Mouse (Mus musculus) intestine, embryonic 16.5 days (tissue): ENCODE measurements around the gene Zranb1. TPM values are rescaled to one million over a fixed set of nuclear protein-coding genes. Genes with fewer than 3 reads are reported as not detected.

Experiments used
- polyA plus RNA-seq: library from polyadenylated mRNA; unstranded; fragments of >200 nt; fragmentation: Nextera tagmentation; extraction: Ambion mirVana; gene quantifications from 2 replicates; pipeline ENCODE4 v1.2.1, GENCODE M21; 2015

Gene Zranb1
- polyA plus RNA-seq, 1 experiment from 2014 or later: 5.7 TPM

Other genes starting within 250 kb of the Zranb1 start
- gene Fam53b, start 117.3 kb upstream of the Zranb1 start, polyA plus RNA-seq: 22.2 and 23.7 TPM in 2 replicates
- gene Eef1akmt2, start 78.5 kb upstream of the Zranb1 start, polyA plus RNA-seq: 47.6 and 52.1 TPM in 2 replicates
- 31.7 and 32.4 TPM in 2 replicates for gene Abraxas2, start 71.9 kb upstream of the Zranb1 start, polyA plus RNA-seq
- 47.3 and 47.6 TPM in 2 replicates for gene Fgfr2, start 192.2 kb downstream of the Zranb1 start, polyA plus RNA-seq
- gene Ctbp2, start 193.2 kb downstream of the Zranb1 start, polyA plus RNA-seq: 78.3 and 80.2 TPM in 2 replicates